Mouse (Mus musculus): ENCODE data around the gene Cfap65. TPM values are rescaled to one million over a fixed set of nuclear protein-coding genes. Genes with fewer than 3 reads are reported as not detected.

Cfap65 gene
- polyA plus RNA-seq, 1 experiment: not detected

GRCm38 (mm10) chr1:74950576-74951490, 15.4 kb upstream of the Cfap65 start:
- Histone ChIP-seq H3K27me3 (ENCODE audit: control insufficient read depth, insufficient read depth, low read length) (peaks cover 27% of the 10 kb centered on the region), H3K36me3 (ENCODE audit: control insufficient read depth, insufficient read depth, low read length) (no peaks in the 10 kb centered on the region), H3K4me1 (ENCODE audit: control insufficient read depth, insufficient read depth, insufficient read length) (no peaks in the 10 kb centered on the region), H3K4me3 (ENCODE audit: extremely low read depth, insufficient read depth, insufficient read length) (no peak overlapping the region), H3K27ac (ENCODE audit: insufficient read depth, low read length) (no peak overlapping the region)
- no peak for TF ChIP-seq CTCF (IDR thresholded peaks at IDR 0.05; ENCODE audit: extremely low read depth, insufficient read depth, insufficient read length, insufficient replicate concordance)
- no peak for TF ChIP-seq POLR2A (IDR thresholded peaks at IDR 0.05; ENCODE audit: low read depth, low read length)
- WGBS: 4% methylated on average over 83 of the region's 84 CpGs
- no peak for DNase-seq (ENCODE audit: low read depth in 1 of 2, low spot score in 2 of 2)

- Histone ChIP-seq H3K36me3 (ENCODE audit: control insufficient read depth, insufficient read depth, low read length) (no peaks in the 10 kb centered on the region), H3K27ac (ENCODE audit: insufficient read depth, low read length) (no peak overlapping the region), H3K4me3 (ENCODE audit: extremely low read depth, insufficient read depth, insufficient read length) (no peak overlapping the region), H3K4me1 (ENCODE audit: control insufficient read depth, insufficient read depth, insufficient read length) (no peaks in the 10 kb centered on the region), H3K27me3 (ENCODE audit: control insufficient read depth, insufficient read depth, low read length) (peaks cover 27% of the 10 kb centered on the region)
- WGBS: 5% methylated on average over 16 of the region's 16 CpGs
- TF ChIP-seq CTCF (IDR thresholded peaks at IDR 0.05; ENCODE audit: extremely low read depth, insufficient read depth, insufficient read length, insufficient replicate concordance) (no peak), POLR2A (IDR thresholded peaks at IDR 0.05; ENCODE audit: low read depth, low read length) (no peak)
- DNase-seq (ENCODE audit: low read depth in 1 of 2, low spot score in 2 of 2): no peak
These were observed 14.7 kb upstream of the Cfap65 start for GRCm38 (mm10) chr1:74950066-74950465.

GRCm38 (mm10) chr1:74949666-74950050, 14.3 kb upstream of the Cfap65 start:
- DNase-seq (ENCODE audit: low read depth in 1 of 2, low spot score in 2 of 2): no peak
- H3K27me3 ChIP-seq (ENCODE audit: control insufficient read depth, insufficient read depth, low read length): peaks cover 27% of the 10 kb centered on the region
- no peaks in the 10 kb centered on the region for H3K36me3 ChIP-seq (ENCODE audit: control insufficient read depth, insufficient read depth, low read length)
- no peaks in the 10 kb centered on the region for H3K4me1 ChIP-seq (ENCODE audit: control insufficient read depth, insufficient read depth, insufficient read length)
- H3K27ac ChIP-seq (ENCODE audit: insufficient read depth, low read length): no peak overlapping the region
- no peak overlapping the region for H3K4me3 ChIP-seq (ENCODE audit: extremely low read depth, insufficient read depth, insufficient read length)
- WGBS: 5% methylated on average over 24 of the region's 24 CpGs
- TF ChIP-seq POLR2A (IDR thresholded peaks at IDR 0.05; ENCODE audit: low read depth, low read length): no peak
- TF ChIP-seq CTCF (IDR thresholded peaks at IDR 0.05; ENCODE audit: extremely low read depth, insufficient read depth, insufficient read length, insufficient replicate concordance): no peak

GRCm38 (mm10) chr1:74948784-74949665, 13.6 kb upstream of the Cfap65 start:
- no peak overlapping the region for H3K4me3 ChIP-seq (ENCODE audit: extremely low read depth, insufficient read depth, insufficient read length)
- WGBS: 7% methylated on average over 20 of the region's 20 CpGs
- peak in 1 of 2 experiments; percentile 38 for DNase-seq (ENCODE audit: low read depth in 1 of 2, low spot score in 2 of 2)
- H3K27me3 ChIP-seq (ENCODE audit: control insufficient read depth, insufficient read depth, low read length): peaks cover 27% of the 10 kb centered on the region
- no peaks in the 10 kb centered on the region for H3K4me1 ChIP-seq (ENCODE audit: control insufficient read depth, insufficient read depth, insufficient read length)
- no peak overlapping the region for H3K27ac ChIP-seq (ENCODE audit: insufficient read depth, low read length)
- no peaks in the 10 kb centered on the region for H3K36me3 ChIP-seq (ENCODE audit: control insufficient read depth, insufficient read depth, low read length)
- TF ChIP-seq CTCF (IDR thresholded peaks at IDR 0.05; ENCODE audit: extremely low read depth, insufficient read depth, insufficient read length, insufficient replicate concordance): peak; percentile 75; the same call in 1 of the 2 replicates
- TF ChIP-seq POLR2A (IDR thresholded peaks at IDR 0.05; ENCODE audit: low read depth, low read length): no peak

- Histone ChIP-seq H3K4me1 (ENCODE audit: control insufficient read depth, insufficient read depth, insufficient read length) (no peaks in the 10 kb centered on the region), H3K27ac (ENCODE audit: insufficient read depth, low read length) (no peak overlapping the region), H3K4me3 (ENCODE audit: extremely low read depth, insufficient read depth, insufficient read length) (no peak overlapping the region), H3K36me3 (ENCODE audit: control insufficient read depth, insufficient read depth, low read length) (no peaks in the 10 kb centered on the region), H3K27me3 (ENCODE audit: control insufficient read depth, insufficient read depth, low read length) (peaks cover 27% of the 10 kb centered on the region)
- 4% methylated on average over 41 of the region's 41 CpGs for WGBS
- TF ChIP-seq POLR2A (IDR thresholded peaks at IDR 0.05; ENCODE audit: low read depth, low read length) (no peak), CTCF (IDR thresholded peaks at IDR 0.05; ENCODE audit: extremely low read depth, insufficient read depth, insufficient read length, insufficient replicate concordance) (no peak)
- DNase-seq (ENCODE audit: low read depth in 1 of 2, low spot score in 2 of 2): no peak
These were observed 12.7 kb upstream of the Cfap65 start for GRCm38 (mm10) chr1:74947986-74948670.

- Histone ChIP-seq H3K4me1 (ENCODE audit: control insufficient read depth, insufficient read depth, insufficient read length) (no peaks in the 10 kb centered on the region), H3K4me3 (ENCODE audit: extremely low read depth, insufficient read depth, insufficient read length) (no peak overlapping the region), H3K36me3 (ENCODE audit: control insufficient read depth, insufficient read depth, low read length) (no peaks in the 10 kb centered on the region), H3K27ac (ENCODE audit: insufficient read depth, low read length) (no peak overlapping the region), H3K27me3 (ENCODE audit: control insufficient read depth, insufficient read depth, low read length) (no peaks in the 10 kb centered on the region)
- WGBS: 61% methylated on average over 12 of the region's 12 CpGs
- no peak for DNase-seq (ENCODE audit: low read depth in 1 of 2, low spot score in 2 of 2)
- TF ChIP-seq CTCF (IDR thresholded peaks at IDR 0.05; ENCODE audit: extremely low read depth, insufficient read depth, insufficient read length, insufficient replicate concordance) (no peak), POLR2A (IDR thresholded peaks at IDR 0.05; ENCODE audit: low read depth, low read length) (no peak)
These were observed 6.4 kb upstream of the Cfap65 start for GRCm38 (mm10) chr1:74941651-74942360.

Data from spleen, adult 2 months (tissue).